Mouse (Mus musculus): ENCODE results near the gene Eefsec. TPM values are rescaled to one million over a fixed set of nuclear protein-coding genes. Genes with fewer than 3 reads are reported as not detected.

Gene Eefsec
- polyA plus RNA-seq, 1 experiment from 2014 or later: 27.3 TPM

DNA sequence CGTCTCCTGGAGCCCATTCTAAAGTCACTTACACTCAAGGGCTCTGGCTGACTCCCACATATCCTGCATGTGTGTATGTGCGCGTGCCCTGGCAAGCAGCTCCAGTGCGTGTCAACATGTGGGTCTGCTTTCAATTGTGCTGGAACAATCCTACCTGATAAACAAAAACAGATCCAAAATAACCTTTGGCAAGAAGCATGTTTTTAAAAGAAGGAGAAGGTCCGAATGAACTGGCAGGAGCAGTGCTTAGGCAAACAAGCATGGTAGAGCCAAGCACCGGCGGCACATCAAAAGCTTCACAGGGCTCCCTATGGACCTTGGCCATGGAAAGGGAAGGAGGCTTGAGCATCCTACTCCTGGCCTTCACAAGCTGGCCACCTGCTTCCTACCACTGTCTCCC lies 105.6 kb downstream of the Eefsec start:
- Histone ChIP-seq H3K4me2 (no peak overlapping the region), H3K9me3 (replicated peaks) (no peaks in the 10 kb centered on the region), H3K27me3 (replicated peaks) (no peaks in the 10 kb centered on the region), H3K4me1 (peaks cover 30% of the 10 kb centered on the region), H3K36me3 (no peaks in the 10 kb centered on the region), H3K9ac (replicated peaks) (no peak overlapping the region), H3K27ac (replicated peaks) (no peak overlapping the region), H3K4me3 (replicated peaks) (no peak overlapping the region)
- no peak for ATAC-seq (ENCODE audit: low FRiP score)
- 95% methylated on average over 7 of the region's 7 CpGs for WGBS

DNA sequence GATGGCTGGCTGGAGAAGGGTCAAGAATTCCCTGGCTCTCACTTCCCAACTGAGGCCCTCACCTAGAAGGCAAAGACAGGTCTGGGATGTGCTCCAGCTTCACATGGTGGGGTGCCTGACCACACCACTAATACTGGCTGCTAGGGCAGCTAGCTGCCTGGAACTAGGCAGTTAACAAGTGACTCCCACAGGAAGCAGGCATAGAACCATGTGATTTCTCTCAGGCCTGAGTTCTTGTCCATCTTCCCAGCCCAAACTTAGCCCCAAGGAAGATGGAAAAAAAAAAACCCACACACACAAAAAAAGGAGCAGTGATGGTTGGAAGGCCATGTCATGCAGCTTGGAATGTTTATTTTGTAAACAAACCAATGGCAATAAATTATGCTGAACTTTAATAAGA lies 117.0 kb downstream of the Eefsec start:
- H3K9ac ChIP-seq (replicated peaks): no peak overlapping the region
- no peak overlapping the region for H3K4me2 ChIP-seq
- H3K27ac ChIP-seq (replicated peaks): no peak overlapping the region
- ATAC-seq (ENCODE audit: low FRiP score): no peak
- H3K4me3 ChIP-seq (replicated peaks): no peak overlapping the region
- no peaks in the 10 kb centered on the region for H3K27me3 ChIP-seq (replicated peaks)
- H3K4me1 ChIP-seq: no peaks in the 10 kb centered on the region
- 0 out of 2 replicates have a peak, but pooled peaks cover 5% of the 10 kb centered on the region for H3K36me3 ChIP-seq
- no peaks in the 10 kb centered on the region for H3K9me3 ChIP-seq (replicated peaks)

GRCm38 (mm10) chr6:88321879-88322278 lies 124.5 kb downstream of the Eefsec start:
- Histone ChIP-seq H3K27ac (replicated peaks) (no peak overlapping the region), H3K9ac (replicated peaks) (no peak overlapping the region), H3K4me1 (no peaks in the 10 kb centered on the region), H3K36me3 (no peaks in the 10 kb centered on the region), H3K9me3 (replicated peaks) (no peaks in the 10 kb centered on the region), H3K4me3 (replicated peaks) (no peak overlapping the region), H3K4me2 (no peak overlapping the region), H3K27me3 (replicated peaks) (no peaks in the 10 kb centered on the region)
- 62% methylated on average over 7 of the region's 7 CpGs for WGBS
- ATAC-seq (ENCODE audit: low FRiP score): no peak

DNA sequence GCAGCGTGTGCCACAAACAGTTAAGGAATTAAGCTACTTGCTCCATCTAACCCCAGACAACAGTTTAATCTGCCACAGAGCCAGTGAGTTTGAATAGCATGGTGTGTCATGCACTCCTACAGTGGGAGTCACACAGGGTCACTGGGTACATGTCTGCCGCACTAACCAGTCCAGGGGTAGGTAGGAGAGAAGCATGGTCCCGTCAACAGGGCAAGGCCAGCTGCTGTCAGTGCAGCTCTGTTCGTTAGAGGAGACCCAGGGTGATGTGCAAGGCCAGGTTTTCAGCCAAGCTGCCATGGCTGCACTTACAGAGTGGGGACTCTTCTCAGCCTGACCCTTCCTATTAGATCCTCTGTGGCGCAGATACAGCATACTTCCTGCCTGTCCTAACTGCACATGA lies 125.1 kb downstream of the Eefsec start:
- Histone ChIP-seq H3K27me3 (replicated peaks) (no peaks in the 10 kb centered on the region), H3K4me2 (no peak overlapping the region), H3K4me3 (replicated peaks) (no peak overlapping the region), H3K9ac (replicated peaks) (no peak overlapping the region), H3K36me3 (no peaks in the 10 kb centered on the region), H3K27ac (replicated peaks) (no peak overlapping the region), H3K4me1 (no peaks in the 10 kb centered on the region), H3K9me3 (replicated peaks) (no peaks in the 10 kb centered on the region)
- WGBS: 81% methylated on average over 5 of the region's 5 CpGs
- ATAC-seq (ENCODE audit: low FRiP score): no peak

DNA sequence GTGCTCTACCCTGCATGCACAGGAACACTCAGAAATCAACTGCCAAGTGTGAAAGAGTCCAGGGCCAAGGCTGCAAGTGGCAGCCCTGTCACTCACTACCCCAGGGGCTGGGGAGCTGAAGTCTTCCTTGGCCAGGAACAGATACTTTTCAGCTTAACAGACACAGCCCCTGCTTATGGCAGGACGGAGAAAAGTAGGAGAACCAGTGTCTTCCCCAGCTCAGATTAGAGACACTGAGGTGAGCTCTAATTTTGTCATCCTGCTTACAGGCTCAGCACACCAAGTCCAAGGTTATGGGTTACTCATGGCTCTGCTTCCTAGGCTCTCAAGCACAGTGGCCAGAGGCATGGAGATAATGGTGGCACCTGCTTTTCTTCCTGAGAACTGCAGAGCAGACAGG lies 126.6 kb downstream of the Eefsec start:
- H3K9ac ChIP-seq (replicated peaks): no peak overlapping the region
- H3K4me3 ChIP-seq (replicated peaks): no peak overlapping the region
- no peaks in the 10 kb centered on the region for H3K9me3 ChIP-seq (replicated peaks)
- H3K27ac ChIP-seq (replicated peaks): no peak overlapping the region
- no peaks in the 10 kb centered on the region for H3K36me3 ChIP-seq
- H3K27me3 ChIP-seq (replicated peaks): no peaks in the 10 kb centered on the region
- H3K4me1 ChIP-seq: peaks cover 2% of the 10 kb centered on the region; the same call in 1 of the 2 replicates
- no peak for ATAC-seq (ENCODE audit: low FRiP score)
- WGBS: 90% methylated on average over 1 of the region's 1 CpGs
- H3K4me2 ChIP-seq: no peak overlapping the region

- Histone ChIP-seq H3K27ac (replicated peaks) (no peak overlapping the region), H3K9me3 (replicated peaks) (no peaks in the 10 kb centered on the region), H3K4me1 (peaks cover 2% of the 10 kb centered on the region; the same call in 1 of the 2 replicates), H3K36me3 (no peaks in the 10 kb centered on the region), H3K4me2 (no peak overlapping the region), H3K4me3 (replicated peaks) (no peak overlapping the region), H3K9ac (replicated peaks) (no peak overlapping the region), H3K27me3 (replicated peaks) (no peaks in the 10 kb centered on the region)
- WGBS: 22% methylated on average over 2 of the region's 2 CpGs
- ATAC-seq (ENCODE audit: low FRiP score): 0 out of 2 replicates have a peak, but pooled peaks have one; percentile 17
Observed at GRCm38 (mm10) chr6:88315295-88315694, 131.0 kb downstream of the Eefsec start.

GRCm38 (mm10) chr6:88313937-88314336 lies 132.4 kb downstream of the Eefsec start:
- WGBS: 24% methylated on average over 9 of the region's 9 CpGs
- H3K4me2 ChIP-seq: no peak overlapping the region
- no peaks in the 10 kb centered on the region for H3K36me3 ChIP-seq
- no peak overlapping the region for H3K27ac ChIP-seq (replicated peaks)
- peaks cover 2% of the 10 kb centered on the region; the same call in 1 of the 2 replicates for H3K4me1 ChIP-seq
- H3K9me3 ChIP-seq (replicated peaks): no peaks in the 10 kb centered on the region
- no peaks in the 10 kb centered on the region for H3K27me3 ChIP-seq (replicated peaks)
- H3K9ac ChIP-seq (replicated peaks): no peak overlapping the region
- no peak; the same call in 1 of the 2 replicates for ATAC-seq (ENCODE audit: low FRiP score)
- no peak overlapping the region for H3K4me3 ChIP-seq (replicated peaks)

GRCm38 (mm10) chr6:88311593-88311992 lies 134.7 kb downstream of the Eefsec start:
- ATAC-seq (ENCODE audit: low FRiP score): no peak

GRCm38 (mm10) chr6:88306100-88306746 lies 140.1 kb downstream of the Eefsec start:
- no peak for ATAC-seq (ENCODE audit: low FRiP score)

More at GRCm38 (mm10) chr6:88311593-88311992, 134.7 kb downstream of the Eefsec start:
- 72% methylated on average over 10 of the region's 10 CpGs for WGBS
- peaks cover 2% of the 10 kb centered on the region; the same call in 1 of the 2 replicates for H3K4me1 ChIP-seq
- no peaks in the 10 kb centered on the region for H3K27me3 ChIP-seq (replicated peaks)
- no peak overlapping the region for H3K4me2 ChIP-seq
- no peak overlapping the region for H3K27ac ChIP-seq (replicated peaks)
- H3K4me3 ChIP-seq (replicated peaks): no peak overlapping the region
- H3K9ac ChIP-seq (replicated peaks): no peak overlapping the region
- H3K9me3 ChIP-seq (replicated peaks): no peaks in the 10 kb centered on the region
- H3K36me3 ChIP-seq: no peaks in the 10 kb centered on the region

GRCm38 (mm10) chr6:88301234-88301633 lies 145.1 kb downstream of the Eefsec start:
- no peak for ATAC-seq (ENCODE audit: low FRiP score)
- Histone ChIP-seq H3K4me1 (no peaks in the 10 kb centered on the region), H3K9ac (replicated peaks) (no peak overlapping the region), H3K36me3 (no peaks in the 10 kb centered on the region), H3K27me3 (replicated peaks) (no peaks in the 10 kb centered on the region), H3K9me3 (replicated peaks) (no peaks in the 10 kb centered on the region), H3K4me2 (no peak overlapping the region), H3K4me3 (replicated peaks) (no peak overlapping the region), H3K27ac (replicated peaks) (no peak overlapping the region)
- WGBS: 69% methylated on average over 7 of the region's 7 CpGs

More at GRCm38 (mm10) chr6:88306100-88306746, 140.1 kb downstream of the Eefsec start:
- Histone ChIP-seq H3K4me1 (no peaks in the 10 kb centered on the region), H3K36me3 (no peaks in the 10 kb centered on the region), H3K4me2 (no peak overlapping the region), H3K9me3 (replicated peaks) (no peaks in the 10 kb centered on the region), H3K4me3 (replicated peaks) (no peak overlapping the region), H3K27me3 (replicated peaks) (no peaks in the 10 kb centered on the region), H3K9ac (replicated peaks) (no peak overlapping the region), H3K27ac (replicated peaks) (no peak overlapping the region)
- 86% methylated on average over 4 of the region's 4 CpGs for WGBS

GRCm38 (mm10) chr6:88299491-88299890 lies 146.8 kb downstream of the Eefsec start:
- 66% methylated on average over 2 of the region's 2 CpGs for WGBS
- Histone ChIP-seq H3K4me3 (replicated peaks) (no peak overlapping the region), H3K4me2 (no peak overlapping the region), H3K27me3 (replicated peaks) (no peaks in the 10 kb centered on the region), H3K4me1 (no peaks in the 10 kb centered on the region), H3K36me3 (no peaks in the 10 kb centered on the region), H3K9me3 (replicated peaks) (no peaks in the 10 kb centered on the region), H3K27ac (replicated peaks) (no peak overlapping the region), H3K9ac (replicated peaks) (no peak overlapping the region)
- ATAC-seq (ENCODE audit: low FRiP score): no peak

GRCm38 (mm10) chr6:88292274-88292909 lies 153.9 kb downstream of the Eefsec start:
- H3K9ac ChIP-seq (replicated peaks): no peak overlapping the region
- ATAC-seq (ENCODE audit: low FRiP score): no peak
- no peak overlapping the region for H3K27ac ChIP-seq (replicated peaks)
- no peaks in the 10 kb centered on the region for H3K36me3 ChIP-seq
- H3K9me3 ChIP-seq (replicated peaks): no peaks in the 10 kb centered on the region
- 87% methylated on average over 4 of the region's 4 CpGs for WGBS
- H3K27me3 ChIP-seq (replicated peaks): no peaks in the 10 kb centered on the region
- H3K4me3 ChIP-seq (replicated peaks): no peak overlapping the region
- H3K4me1 ChIP-seq: no peaks in the 10 kb centered on the region
- no peak overlapping the region for H3K4me2 ChIP-seq

All from neural tube, embryonic 15.5 days (tissue).